Mouse (Mus musculus) layer of hippocampus, adult 9-10 months (tissue): ENCODE results near the gene Ank3.

Experiments used
- DNase-seq: peaks from one replicate; pipeline ENCODE4 v3.0.0; 2022; ENCODE audit warnings: low spot score

Gene Ank3

GRCm38 (mm10) chr10:69834700-69835099 is 436.1 kb downstream of the Ank3 start:
- DNase-seq, result no peak

DNA sequence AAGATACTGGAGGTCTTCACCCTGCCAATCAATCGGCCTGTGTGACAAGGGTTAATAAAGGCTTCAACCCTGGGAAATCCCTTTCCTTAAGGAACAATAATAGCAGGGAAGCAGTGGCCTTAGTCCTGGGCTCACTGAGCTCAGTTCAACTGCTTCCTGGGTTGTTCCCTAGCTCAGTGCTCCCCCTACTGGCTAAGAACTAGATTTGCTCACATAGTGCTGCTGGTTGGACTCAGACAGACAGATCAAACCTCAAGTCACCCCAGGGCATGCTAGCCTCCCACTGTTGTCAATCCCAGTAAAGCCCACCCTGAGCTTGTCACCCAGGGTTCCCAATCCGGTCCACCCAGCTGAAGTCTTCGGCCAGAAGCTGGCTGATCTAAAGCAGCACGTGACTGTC is 447.2 kb downstream of the Ank3 start:
- no peak for DNase-seq

DNA sequence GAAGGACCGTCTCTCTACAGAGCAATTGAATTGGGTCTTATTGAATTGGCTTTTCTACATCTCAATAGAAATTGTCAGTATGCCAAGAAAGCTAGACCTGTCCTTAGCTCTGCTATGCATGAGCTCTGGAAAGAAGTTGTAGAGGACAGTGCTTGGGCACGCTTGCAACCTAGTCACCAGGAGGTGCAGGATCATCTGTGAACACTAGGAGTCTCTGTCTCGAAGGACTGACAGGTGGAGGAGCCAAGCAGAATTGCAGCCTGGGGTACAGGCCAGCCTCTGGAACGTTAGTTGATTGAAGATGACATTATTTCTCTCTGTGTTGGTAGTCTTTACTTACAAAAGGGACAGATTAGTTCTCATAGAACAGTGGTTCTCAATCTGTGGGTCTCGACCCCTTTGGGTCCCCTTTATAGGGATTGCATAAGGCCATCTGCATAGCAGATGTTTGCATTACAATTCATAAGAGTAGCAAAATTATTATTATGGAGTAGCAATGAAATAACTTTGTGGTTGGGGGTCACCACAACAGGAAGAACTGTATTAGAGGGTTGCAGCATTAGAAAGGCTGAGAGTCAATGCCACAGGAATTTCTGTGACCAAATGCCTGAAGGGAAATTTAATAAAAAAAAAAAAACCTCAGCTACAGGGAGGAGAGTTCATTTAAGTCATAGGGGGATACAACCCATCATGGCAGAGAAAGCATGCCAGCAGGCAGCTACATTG is 454.0 kb downstream of the Ank3 start:
- no peak for DNase-seq

- no peak for DNase-seq
Observed at GRCm38 (mm10) chr10:69854587-69855185, 456.1 kb downstream of the Ank3 start.

DNA sequence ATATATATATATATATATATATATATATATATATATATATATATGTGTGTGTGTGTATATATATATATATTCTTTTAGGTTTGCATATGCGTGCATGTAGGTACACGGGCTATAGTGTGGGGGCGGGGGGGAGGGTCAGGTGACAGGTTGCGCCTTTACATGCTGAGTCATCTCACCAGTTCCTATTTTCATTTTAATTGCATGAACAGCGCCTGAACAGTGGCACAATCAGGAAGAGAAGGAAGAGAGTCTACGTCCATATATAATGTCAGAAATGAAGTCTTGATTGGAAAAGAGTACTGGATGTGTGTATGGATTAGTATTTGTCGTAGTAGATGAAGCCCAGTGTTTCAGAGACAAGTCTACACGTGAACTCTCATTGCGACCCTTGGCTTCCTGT is 459.4 kb downstream of the Ank3 start:
- DNase-seq, result no peak

DNA sequence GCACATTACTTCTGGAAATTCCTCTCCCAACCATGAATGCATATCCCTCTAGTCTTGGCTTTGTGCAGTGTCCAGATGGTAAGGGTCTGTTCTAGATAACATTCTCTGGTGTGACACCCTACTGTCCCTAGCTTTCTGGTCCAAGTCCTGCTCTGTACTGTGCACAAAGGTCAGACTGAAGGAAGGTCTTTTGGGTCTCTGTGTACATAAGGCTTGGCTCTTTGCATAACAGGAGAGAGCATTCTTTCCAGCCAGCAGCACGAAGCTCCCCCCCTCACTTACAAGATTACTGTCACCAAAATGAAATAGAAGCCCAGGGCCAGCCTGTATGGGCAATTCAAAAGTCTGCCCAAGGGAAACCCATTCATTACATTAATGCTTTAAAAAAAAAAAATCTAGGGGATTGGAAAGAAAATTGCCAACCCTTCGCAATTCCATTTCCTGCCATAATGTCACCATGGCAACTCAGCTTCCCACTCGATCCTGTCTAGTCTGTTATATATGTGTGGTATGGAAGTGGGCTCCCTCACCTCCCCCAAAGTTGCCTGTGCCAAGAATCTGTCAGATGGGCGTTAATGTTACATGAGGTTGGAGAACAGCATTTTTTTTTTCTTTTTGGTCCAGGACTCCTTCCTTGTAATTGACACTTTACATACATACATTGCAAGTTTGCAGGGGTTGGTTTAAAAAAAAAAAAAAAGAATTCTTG is 460.5 kb downstream of the Ank3 start:
- no peak for DNase-seq

GRCm38 (mm10) chr10:69859848-69860479 is 461.4 kb downstream of the Ank3 start:
- DNase-seq, result no peak

GRCm38 (mm10) chr10:69862829-69863228 is 464.3 kb downstream of the Ank3 start:
- no peak for DNase-seq

DNA sequence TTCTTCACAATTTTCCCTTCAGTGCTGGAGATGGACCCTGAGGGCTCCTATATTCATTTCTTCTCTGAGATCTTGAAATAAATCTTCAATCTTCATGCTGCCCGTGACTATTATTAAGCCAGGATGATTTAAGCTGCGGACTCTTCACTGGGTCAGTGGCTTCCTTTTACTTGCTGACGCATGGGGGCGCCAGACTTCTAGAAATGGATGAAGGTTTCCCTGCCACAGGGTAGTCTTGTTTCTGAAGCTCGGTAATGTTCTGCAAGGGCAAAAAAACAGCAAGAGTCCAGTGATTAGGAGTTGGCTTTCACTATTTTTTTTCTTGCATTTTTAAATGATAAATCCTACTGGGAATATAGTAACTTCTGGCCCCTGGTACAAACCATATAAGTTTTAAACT is 471.8 kb downstream of the Ank3 start:
- DNase-seq, result peak; percentile 50

DNA sequence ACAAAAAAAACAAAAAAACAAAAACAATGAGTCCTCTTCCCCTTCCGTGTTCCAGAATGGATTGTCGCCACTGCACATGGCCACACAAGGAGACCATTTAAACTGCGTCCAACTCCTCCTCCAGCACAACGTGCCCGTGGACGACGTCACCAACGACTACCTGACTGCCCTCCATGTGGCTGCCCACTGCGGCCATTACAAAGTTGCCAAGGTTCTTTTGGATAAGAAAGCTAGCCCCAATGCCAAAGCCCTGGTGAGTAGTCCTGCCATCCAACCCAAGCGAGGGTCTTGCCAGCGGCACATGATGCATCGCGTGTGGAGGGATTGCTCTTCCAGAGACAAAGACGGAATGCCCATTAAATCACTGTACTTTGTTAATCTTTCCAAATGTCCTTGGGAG is 472.4 kb downstream of the Ank3 start:
- DNase-seq, result no peak

DNA sequence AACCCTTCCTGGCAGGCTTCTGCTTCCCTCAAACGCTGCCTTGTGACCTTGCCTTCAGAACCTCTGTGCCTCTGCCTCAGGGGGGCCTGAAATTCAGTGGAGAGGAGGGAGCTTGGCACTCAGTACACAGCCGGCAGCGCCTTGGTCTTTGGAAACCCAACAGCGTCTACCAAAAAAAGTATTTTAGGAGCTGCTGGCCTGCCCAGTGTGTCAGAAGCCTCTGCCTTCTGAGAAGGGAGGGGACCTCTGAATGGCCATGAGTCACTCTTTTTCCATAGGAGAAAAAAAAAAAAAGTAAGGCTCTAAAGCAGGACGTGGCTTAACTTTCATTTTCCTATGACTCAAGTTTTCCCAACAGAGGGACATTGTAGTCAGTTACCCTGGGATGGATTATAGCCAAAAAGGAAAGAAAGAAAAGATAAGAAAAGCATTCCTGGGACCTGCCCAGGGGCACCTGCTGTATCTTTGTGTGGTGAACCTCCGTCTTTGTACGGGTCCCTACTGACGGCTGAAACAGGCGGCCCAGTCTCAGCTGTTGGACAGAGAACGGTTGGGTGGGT is 473.7 kb downstream of the Ank3 start:
- DNase-seq, result no peak

DNA sequence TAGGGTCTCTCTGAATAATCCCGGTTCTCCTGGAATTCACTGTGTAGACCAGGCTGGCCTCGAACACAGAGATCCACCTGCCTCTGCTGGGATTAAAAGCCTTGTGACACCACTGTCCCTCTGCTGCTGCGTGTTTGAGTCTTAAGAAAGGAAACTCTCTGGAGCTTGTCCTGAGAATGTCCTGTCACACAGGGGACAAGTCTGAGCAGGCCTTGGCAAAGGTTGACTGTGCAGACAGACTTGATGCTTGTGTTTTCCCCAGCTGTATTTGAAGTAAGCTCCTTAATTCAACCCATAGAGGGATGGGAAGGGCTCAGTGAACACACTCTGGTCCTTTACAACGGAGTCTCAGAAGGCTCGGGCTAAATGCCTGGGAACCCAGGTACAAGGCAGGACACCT is 474.3 kb downstream of the Ank3 start:
- DNase-seq, result no peak

GRCm38 (mm10) chr10:69874806-69875205 is 476.2 kb downstream of the Ank3 start:
- no peak for DNase-seq

GRCm38 (mm10) chr10:69883935-69884680 is 485.5 kb downstream of the Ank3 start:
- DNase-seq, result no peak

DNA sequence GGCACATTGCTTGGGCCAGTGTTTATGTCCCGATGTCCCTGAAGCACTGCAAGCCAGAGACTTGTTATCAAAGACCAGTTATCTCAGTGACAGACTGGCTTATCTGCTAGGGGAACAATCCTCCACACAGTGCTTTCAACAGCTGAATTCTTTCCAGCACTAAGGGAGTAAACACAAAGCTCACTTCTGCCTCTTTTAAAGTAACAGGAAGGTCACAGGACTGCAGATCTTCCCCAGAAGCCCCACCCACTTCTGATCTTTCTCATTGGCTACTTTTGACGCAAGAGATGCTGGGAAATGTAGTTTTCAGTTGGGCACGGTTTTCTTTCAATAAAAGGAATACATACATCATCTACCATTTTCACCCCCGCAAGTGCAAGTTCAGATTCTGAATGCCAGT is 489.8 kb downstream of the Ank3 start:
- peak; percentile 32 for DNase-seq

DNA sequence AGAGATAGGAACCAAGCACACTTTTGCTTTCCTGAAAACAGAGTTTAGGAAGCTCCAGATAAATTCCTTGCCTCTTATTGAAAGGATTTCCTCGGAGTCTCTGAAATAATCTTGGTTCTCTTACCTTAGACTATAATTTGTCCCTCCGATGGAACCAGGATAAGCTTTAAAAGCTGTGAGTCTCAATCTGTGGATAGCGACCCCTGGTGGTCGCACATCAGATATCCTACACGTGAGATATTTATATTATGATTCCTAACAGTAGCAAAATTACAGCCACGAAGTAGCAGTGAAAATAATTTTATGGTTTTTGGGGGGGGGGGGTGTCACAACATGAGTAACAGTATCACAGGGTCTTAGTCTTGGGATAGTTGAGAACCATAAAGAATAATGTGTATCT is 491.2 kb downstream of the Ank3 start:
- DNase-seq, result no peak

GRCm38 (mm10) chr10:69890389-69890985 is 491.9 kb downstream of the Ank3 start:
- no peak for DNase-seq

- no peak for DNase-seq
Observed at GRCm38 (mm10) chr10:69892162-69892561, 493.6 kb downstream of the Ank3 start.

DNA sequence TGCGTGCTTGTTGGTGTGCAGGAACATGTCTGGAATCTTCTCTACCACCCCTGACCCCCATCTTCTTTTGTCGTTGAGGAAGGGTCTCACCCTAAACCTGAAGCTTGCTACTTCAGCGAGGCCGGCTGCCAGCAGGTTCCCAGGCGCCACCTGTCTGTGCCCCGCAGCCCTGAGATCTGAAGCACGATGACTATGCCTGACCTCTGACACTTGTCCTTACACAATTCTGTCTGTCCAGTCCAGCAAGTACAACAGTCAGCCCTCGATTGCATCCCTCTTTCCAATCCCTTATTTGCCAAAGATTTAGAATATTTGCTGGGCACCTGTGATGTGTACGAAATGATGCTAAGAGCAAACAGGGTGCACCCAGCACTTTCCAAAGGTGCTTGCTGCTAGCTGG is 497.0 kb downstream of the Ank3 start:
- DNase-seq, result no peak

GRCm38 (mm10) chr10:69897927-69898326 is 499.4 kb downstream of the Ank3 start:
- peak; percentile 46 for DNase-seq

- no peak for DNase-seq
Observed at GRCm38 (mm10) chr10:69898821-69899220, 500.2 kb downstream of the Ank3 start.
